Mouse (Mus musculus): ENCODE data around the gene Klrg2. TPM values are rescaled to one million over a fixed set of nuclear protein-coding genes. Genes with fewer than 3 reads are reported as not detected.

The Klrg2 gene
- polyA plus RNA-seq (2012; rRNA removed), result 0.04 and 0.11 TPM in 2 replicates

DNA sequence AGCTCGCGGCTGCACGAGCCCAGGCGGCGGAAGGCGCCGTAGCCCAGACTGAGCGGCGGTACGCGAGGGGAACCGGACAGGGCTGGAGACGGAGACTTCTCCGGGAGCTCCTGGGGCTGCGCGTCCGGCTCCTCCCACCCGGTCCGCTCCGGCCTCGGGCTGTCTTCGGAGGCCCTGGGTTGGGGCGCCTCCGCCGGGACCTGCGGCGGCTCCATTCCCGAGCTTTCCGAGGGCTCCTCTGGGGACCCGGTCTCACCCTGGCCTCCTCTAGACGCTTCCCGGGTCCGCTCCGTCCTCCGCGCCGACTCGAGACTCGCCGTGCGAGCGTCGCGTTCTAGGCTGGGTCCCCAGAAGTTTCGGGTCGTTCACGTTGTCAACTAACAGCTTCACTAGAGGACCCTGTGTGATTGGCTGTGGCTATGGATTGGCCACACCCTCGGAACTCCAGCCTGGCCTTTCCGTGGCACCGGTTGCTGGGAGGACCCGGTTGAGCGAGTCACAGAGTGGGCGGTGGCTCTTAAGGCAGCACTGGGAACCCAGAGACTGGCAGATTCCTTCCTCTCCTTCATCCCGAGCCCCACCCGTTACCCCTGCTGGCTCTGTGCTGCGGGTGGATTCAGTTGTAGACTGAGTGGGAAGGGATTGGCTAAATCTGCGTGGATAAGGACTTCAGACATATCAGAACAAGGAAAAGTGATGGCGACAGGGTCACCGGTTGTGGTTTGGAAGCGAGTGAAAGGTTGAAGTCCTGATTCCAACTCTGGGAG, at the start of gene Klrg2:
TSS of gene Klrg2 (minus strand) at position 391 of the 767 bp plus-strand sequence.

DNA sequence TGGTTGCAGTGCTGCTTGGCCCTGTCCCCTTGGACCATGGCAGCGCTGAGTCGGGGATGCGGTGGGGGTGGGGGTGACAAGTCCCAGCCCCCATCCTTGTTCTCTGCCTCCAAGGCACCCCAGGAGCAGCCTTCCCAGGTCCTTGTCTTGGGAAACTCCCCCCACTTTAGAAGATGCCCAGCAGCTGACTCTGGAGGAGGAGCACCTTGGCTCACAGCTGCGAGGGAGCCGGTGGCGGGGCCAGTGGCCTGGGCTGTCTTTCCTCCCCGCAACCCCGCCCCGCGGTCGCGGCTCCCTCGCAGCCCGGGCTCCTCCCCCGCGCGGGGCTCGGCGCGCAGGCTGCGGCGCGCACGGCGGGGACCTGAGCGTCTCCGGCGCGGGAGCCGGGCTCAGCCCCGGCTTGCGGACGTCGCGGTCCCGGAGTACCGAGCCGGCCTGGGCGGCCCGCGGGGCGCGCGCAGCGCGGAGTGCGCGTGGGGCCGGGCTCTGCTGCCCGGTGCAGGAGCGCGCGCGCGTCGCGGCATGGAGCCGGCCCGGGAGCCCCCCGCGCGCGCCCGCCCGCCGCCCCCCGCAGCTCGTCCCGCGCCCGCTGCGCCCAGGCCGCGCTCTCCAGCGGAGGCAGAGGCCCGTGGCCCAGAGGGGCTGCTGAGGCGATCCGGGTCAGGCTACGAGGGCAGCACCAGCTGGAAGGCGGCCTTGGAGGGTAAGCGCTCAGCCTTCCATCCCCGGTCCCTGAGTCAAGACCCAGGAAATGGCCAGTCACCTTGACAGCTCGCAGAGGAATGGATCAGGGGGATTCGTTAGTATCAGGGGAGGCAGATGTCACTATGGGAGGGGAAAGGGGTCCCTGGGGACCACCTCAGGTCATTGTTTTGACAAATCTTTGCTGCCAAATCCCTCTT, 25.9 kb upstream of the Klrg2 start, which contains the start of gene Clec2l:
TSS of gene Clec2l (plus strand) at position 356 of the 902 bp plus-strand sequence.

Other genes starting within 250 kb of the Klrg2 start
- 19.9 and 29.3 TPM in 2 replicates for gene Ubn2, start 203.3 kb downstream of the Klrg2 start, polyA plus RNA-seq (2012; rRNA removed)
- 57.8 and 84.6 TPM in 2 replicates for gene Fmc1, start 103.7 kb downstream of the Klrg2 start, polyA plus RNA-seq (2012; rRNA removed)
- gene Luc7l2, start 85.9 kb downstream of the Klrg2 start, polyA plus RNA-seq (2012; rRNA removed), result 154 and 157 TPM in 2 replicates
- gene Clec2l, start 25.8 kb upstream of the Klrg2 start, polyA plus RNA-seq (2012; rRNA removed), result 3.6 and 7.1 TPM in 2 replicates
- 1.3 and 2.1 TPM in 2 replicates for gene Tbxas1, start 238.2 kb upstream of the Klrg2 start, polyA plus RNA-seq (2012; rRNA removed)
- 23.3 and 29.4 TPM in 2 replicates for gene Hipk2, start 238.9 kb upstream of the Klrg2 start, polyA plus RNA-seq (2012; rRNA removed)

Data from central nervous system, embryonic 11.5 days (tissue).